Mouse (Mus musculus): ENCODE measurements at regions not wholly inside any gene's neighbourhood (a gene's known extent, or its start where the extent isn't known, plus 50 kb on each side); places are given as distances from the start of the nearest gene placed in this dataset.
A peak's percentile ranks its signal among the peaks of the same experiment; 100 is the strongest.

- 61% methylated on average over 1 of the region's 1 CpGs for WGBS
- DNase-seq (ENCODE audit: low read depth, low spot score): no peak
Measured at GRCm38 (mm10) chr4:71279710-71280109, 478.1 kb downstream of the Gm11232 start.

GRCm38 (mm10) chr4:71259897-71260296, 497.9 kb downstream of the Gm11232 start:
- no peak for DNase-seq (ENCODE audit: low read depth, low spot score)
- WGBS: 50% methylated on average over 2 of the region's 2 CpGs

GRCm38 (mm10) chr4:71230497-71230872, 527.3 kb downstream of the Gm11232 start:
- WGBS: 77% methylated on average over 4 of the region's 4 CpGs

GRCm38 (mm10) chr4:71229796-71230496, 527.8 kb downstream of the Gm11232 start:
- 86% methylated on average over 3 of the region's 3 CpGs for WGBS

More at GRCm38 (mm10) chr4:71230497-71230872, 527.3 kb downstream of the Gm11232 start:
- DNase-seq (ENCODE audit: low read depth, low spot score): no peak

GRCm38 (mm10) chr4:71226653-71227052, 531.1 kb downstream of the Gm11232 start:
- peak; percentile 11 for DNase-seq (ENCODE audit: low read depth, low spot score)
- 25% methylated on average over 4 of the region's 4 CpGs for WGBS

More at GRCm38 (mm10) chr4:71229796-71230496, 527.8 kb downstream of the Gm11232 start:
- DNase-seq (ENCODE audit: low read depth, low spot score): no peak

GRCm38 (mm10) chr4:71218060-71218459, 539.7 kb downstream of the Gm11232 start:
- DNase-seq (ENCODE audit: low read depth, low spot score): no peak
- 79% methylated on average over 3 of the region's 3 CpGs for WGBS

- DNase-seq (ENCODE audit: low read depth, low spot score): no peak
- 32% methylated on average over 1 of the region's 1 CpGs for WGBS
Measured at GRCm38 (mm10) chr4:71187801-71188200, 570.0 kb downstream of the Gm11232 start.

- DNase-seq (ENCODE audit: low read depth, low spot score): no peak
- 74% methylated on average over 2 of the region's 2 CpGs for WGBS
Measured at GRCm38 (mm10) chr4:71177661-71178060, 580.1 kb downstream of the Gm11232 start.

- DNase-seq (ENCODE audit: low read depth, low spot score): no peak
Measured at GRCm38 (mm10) chr4:71165802-71166201, 592.0 kb downstream of the Gm11232 start.

- whole genome bisulfite sequencing: 60% methylated on average over 1 of the region's 1 CpGs
- no peak for DNase-seq (ENCODE audit: low read depth, low spot score)
Measured at GRCm38 (mm10) chr4:71131670-71132317, 597.0 kb upstream of the Megf9 start.

GRCm38 (mm10) chr4:71130946-71131669, 596.3 kb upstream of the Megf9 start:
- no peak for DNase-seq (ENCODE audit: low read depth, low spot score)
- WGBS: 66% methylated on average over 7 of the region's 7 CpGs

- no peak for DNase-seq (ENCODE audit: low read depth, low spot score)
- 41% methylated on average over 1 of the region's 1 CpGs for WGBS
Measured at GRCm38 (mm10) chr4:71129306-71129705, 594.5 kb upstream of the Megf9 start.
